Mouse (Mus musculus) spleen, postnatal 36 days (tissue): ENCODE results near the gene Slain2.
"Not testable (repeated sequence)": the region's sequence is repeated elsewhere in the genome, so short reads cannot be mapped to it uniquely, and the experiment has no call there.

Source experiments
- DNase-seq, 2 experiments: peaks; one replicate each; pipeline ENCODE4 v3.0.0; 2022; ENCODE audit warnings: low spot score in 2 of 2, mixed read lengths in 1 of 2

Gene Slain2

GRCm38 (mm10) chr5:73012884-73013610, 98.9 kb downstream of the Slain2 start:
- not testable (repeated sequence) for DNase-seq

- DNase-seq: not testable (repeated sequence)
These were observed 99.6 kb downstream of the Slain2 start for GRCm38 (mm10) chr5:73013611-73014287.

- DNase-seq: no peak
These were observed 100.6 kb downstream of the Slain2 start for GRCm38 (mm10) chr5:73014745-73015144.

GRCm38 (mm10) chr5:73023801-73024200, 109.7 kb downstream of the Slain2 start:
- no peak for DNase-seq
